Mouse (Mus musculus) ES-Bruce4 (cell line): ENCODE results near the gene Fhit. TPM values are rescaled to one million over a fixed set of nuclear protein-coding genes. Genes with fewer than 3 reads are reported as not detected.

ENCODE experiments used
- H3K27ac ChIP-seq: 2 replicates; pipeline ENCODE4 v1.5.1; 2012; ENCODE audit warnings: low read length, inconsistent platforms; ENCODE audit not compliant: insufficient read depth
- H3K27me3 ChIP-seq: 2 replicates; pipeline ENCODE4 v1.6.1; 2012; ENCODE audit warnings: mild to moderate bottlenecking, low read length, inconsistent platforms; ENCODE audit not compliant: control insufficient read depth, poor library complexity, insufficient read depth, severe bottlenecking
- H3K36me3 ChIP-seq: 2 replicates; pipeline ENCODE4 v1.6.1; 2012; ENCODE audit warnings: inconsistent platforms, mild to moderate bottlenecking, low read length, moderate library complexity; ENCODE audit not compliant: control insufficient read depth, poor library complexity, insufficient read depth, severe bottlenecking
- H3K4me1 ChIP-seq: one replicate; pipeline ENCODE4 v1.8.1; 2011; ENCODE audit warnings: low read length; ENCODE audit not compliant: control insufficient read depth, insufficient read depth
- H3K4me3 ChIP-seq: 2 replicates; pipeline ENCODE4 v1.5.1; 2011; ENCODE audit warnings: low read depth, mild to moderate bottlenecking, low read length
- H3K9ac ChIP-seq: 2 replicates; pipeline ENCODE4 v1.6.1; 2012; ENCODE audit warnings: low read depth, mild to moderate bottlenecking, inconsistent platforms; ENCODE audit not compliant: poor library complexity, severe bottlenecking
- H3K9me3 ChIP-seq: replicated peaks from 2 replicates; pipeline ENCODE4 v1.6.1; 2012; ENCODE audit warnings: mild to moderate bottlenecking, low read length, inconsistent platforms; ENCODE audit not compliant: control insufficient read depth, poor library complexity, insufficient read depth, severe bottlenecking
- CTCF ChIP-seq: IDR thresholded peaks from one replicate; pipeline ENCODE4 v1.8.1; 2011; ENCODE audit warnings: low read depth, low read length
- EP300 ChIP-seq: IDR thresholded peaks from 2 replicates; pipeline ENCODE4 v1.6.1; 2011; ENCODE audit warnings: low read depth, low read length; ENCODE audit not compliant: insufficient read depth
- POLR2A ChIP-seq: IDR thresholded peaks from one replicate; pipeline ENCODE4 v1.8.1; 2011; ENCODE audit warnings: low read length; ENCODE audit not compliant: insufficient read depth
- polyA plus RNA-seq: library from polyadenylated mRNA; stranded (reverse); fragments of >200 nt; gene quantifications from 2 replicates; pipeline ENCODE4 v1.2.4, GENCODE M21; 2011; ENCODE audit warnings: low read depth; ENCODE audit not compliant: missing spikeins, insufficient read depth, insufficient read length

Fhit gene
- polyA plus RNA-seq, 1 experiment = not detected

GRCm38 (mm10) chr14:10660247-10660646 lies 501.6 kb downstream of the Fhit start:
- H3K27me3 ChIP-seq = no peaks in the 10 kb centered on the region

GRCm38 (mm10) chr14:10659326-10659725 lies 502.5 kb downstream of the Fhit start:
- Histone ChIP-seq H3K9ac (no peak overlapping the region), H3K27ac (no peak overlapping the region), H3K27me3 (no peaks in the 10 kb centered on the region), H3K9me3 (no peaks in the 10 kb centered on the region), H3K4me1 (peaks cover 2% of the 10 kb centered on the region), H3K4me3 (no peak overlapping the region), H3K36me3 (no peaks in the 10 kb centered on the region)
- TF ChIP-seq CTCF = no peak
- TF ChIP-seq EP300 = no peak
- TF ChIP-seq POLR2A = no peak

More at GRCm38 (mm10) chr14:10660247-10660646, 501.6 kb downstream of the Fhit start:
- Histone ChIP-seq H3K9me3 (no peaks in the 10 kb centered on the region), H3K4me1 (peaks cover 2% of the 10 kb centered on the region), H3K27ac (no peak overlapping the region), H3K4me3 (no peak overlapping the region), H3K9ac (no peak overlapping the region), H3K36me3 (no peaks in the 10 kb centered on the region)
- no peak for TF ChIP-seq CTCF
- no peak for TF ChIP-seq EP300
- TF ChIP-seq POLR2A = no peak

GRCm38 (mm10) chr14:10658219-10658618 lies 503.6 kb downstream of the Fhit start:
- no peak overlapping the region for H3K4me3 ChIP-seq
- no peak for TF ChIP-seq POLR2A
- no peak for TF ChIP-seq CTCF
- no peak for TF ChIP-seq EP300
- no peaks in the 10 kb centered on the region for H3K27me3 ChIP-seq
- no peaks in the 10 kb centered on the region for H3K36me3 ChIP-seq
- no peaks in the 10 kb centered on the region for H3K9me3 ChIP-seq
- H3K27ac ChIP-seq = no peak overlapping the region
- H3K9ac ChIP-seq = no peak overlapping the region
- H3K4me1 ChIP-seq = peaks cover 2% of the 10 kb centered on the region

GRCm38 (mm10) chr14:10657364-10657763 lies 504.5 kb downstream of the Fhit start:
- H3K9me3 ChIP-seq = no peaks in the 10 kb centered on the region
- TF ChIP-seq CTCF (no peak), POLR2A (no peak), EP300 (no peak)

GRCm38 (mm10) chr14:10655842-10656241 lies 506.0 kb downstream of the Fhit start:
- Histone ChIP-seq H3K9ac (no peak overlapping the region), H3K4me3 (no peak overlapping the region), H3K27me3 (no peaks in the 10 kb centered on the region), H3K9me3 (no peaks in the 10 kb centered on the region), H3K4me1 (peaks cover 2% of the 10 kb centered on the region), H3K27ac (no peak overlapping the region), H3K36me3 (no peaks in the 10 kb centered on the region)
- TF ChIP-seq CTCF (no peak), POLR2A (no peak), EP300 (no peak)

More at GRCm38 (mm10) chr14:10657364-10657763, 504.5 kb downstream of the Fhit start:
- Histone ChIP-seq H3K27ac (no peak overlapping the region), H3K4me1 (peaks cover 2% of the 10 kb centered on the region), H3K9ac (no peak overlapping the region), H3K36me3 (no peaks in the 10 kb centered on the region), H3K27me3 (no peaks in the 10 kb centered on the region), H3K4me3 (no peak overlapping the region)

GRCm38 (mm10) chr14:10647832-10648231 lies 514.0 kb downstream of the Fhit start:
- H3K27me3 ChIP-seq = no peaks in the 10 kb centered on the region
- H3K4me3 ChIP-seq = no peak overlapping the region
- H3K9me3 ChIP-seq = no peaks in the 10 kb centered on the region
- TF ChIP-seq POLR2A (no peak), EP300 (no peak), CTCF (no peak)
- H3K36me3 ChIP-seq = no peaks in the 10 kb centered on the region
- H3K27ac ChIP-seq = no peak overlapping the region
- H3K4me1 ChIP-seq = no peaks in the 10 kb centered on the region
- H3K9ac ChIP-seq = no peak overlapping the region
